Mouse (Mus musculus): ENCODE results near the gene Rhbdl1. TPM values are rescaled to one million over a fixed set of nuclear protein-coding genes. Genes with fewer than 3 reads are reported as not detected.
"Not testable (repeated sequence)": the region's sequence is repeated elsewhere in the genome, so short reads cannot be mapped to it uniquely, and the experiment has no call there.

Rhbdl1 gene
- polyA plus RNA-seq, 1 experiment from 2014 or later: 0.48 TPM

DNA sequence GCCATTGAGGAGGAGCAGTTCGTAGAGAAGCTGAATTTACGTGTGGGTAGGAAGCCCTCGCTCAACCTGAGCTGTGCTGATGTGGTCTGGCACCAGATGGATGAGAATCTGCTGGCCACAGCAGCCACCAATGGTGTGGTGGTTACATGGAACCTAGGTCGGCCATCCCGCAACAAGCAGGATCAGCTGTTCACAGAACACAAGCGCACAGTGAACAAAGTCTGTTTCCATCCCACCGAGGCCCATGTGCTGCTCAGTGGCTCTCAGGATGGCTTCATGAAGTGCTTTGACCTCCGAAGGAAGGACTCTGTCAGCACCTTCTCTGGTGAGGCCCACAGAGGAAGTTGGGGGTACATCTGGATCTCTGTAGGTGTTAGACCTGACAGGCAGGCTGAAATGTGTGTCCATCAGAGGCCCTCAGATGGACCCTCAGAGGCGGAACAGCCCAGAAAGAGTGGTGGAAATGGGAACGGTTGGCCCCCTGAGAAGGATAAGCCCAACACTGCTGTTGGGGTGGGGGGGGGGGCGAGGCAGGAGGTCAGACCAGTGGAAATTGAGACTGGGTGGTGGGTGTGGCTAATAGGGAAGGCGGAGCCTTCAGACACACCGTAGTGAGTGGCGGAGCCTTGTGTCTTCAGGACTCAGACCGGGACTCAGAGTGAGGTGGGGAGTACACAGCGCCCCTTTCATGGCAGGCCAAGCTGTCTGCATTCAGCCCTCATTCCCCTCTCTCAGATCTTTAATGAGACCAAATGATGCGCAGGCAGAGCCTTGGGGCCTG is 12.5 kb downstream of the Rhbdl1 start:
- Histone ChIP-seq H3K9ac (peak overlapping the region; percentile 74), H3K27me3 (peaks cover 32% of the 10 kb centered on the region), H3K4me1 (replicated peaks) (peaks cover 44% of the 10 kb centered on the region), H3K4me2 (peak overlapping the region; percentile 75), H3K9me3 (replicated peaks) (no peaks in the 10 kb centered on the region), H3K27ac (replicated peaks) (0 out of 2 replicates have a peak overlapping the region, but pooled peaks have one; percentile 82), H3K36me3 (replicated peaks) (peaks cover 30% of the 10 kb centered on the region), H3K4me3 (replicated peaks) (peak overlapping the region; percentile 79)
- ATAC-seq (ENCODE audit: insufficient read depth): no peak
- WGBS (ENCODE audit: insufficient replicate concordance): 56% methylated on average over 16 of the region's 17 CpGs

DNA sequence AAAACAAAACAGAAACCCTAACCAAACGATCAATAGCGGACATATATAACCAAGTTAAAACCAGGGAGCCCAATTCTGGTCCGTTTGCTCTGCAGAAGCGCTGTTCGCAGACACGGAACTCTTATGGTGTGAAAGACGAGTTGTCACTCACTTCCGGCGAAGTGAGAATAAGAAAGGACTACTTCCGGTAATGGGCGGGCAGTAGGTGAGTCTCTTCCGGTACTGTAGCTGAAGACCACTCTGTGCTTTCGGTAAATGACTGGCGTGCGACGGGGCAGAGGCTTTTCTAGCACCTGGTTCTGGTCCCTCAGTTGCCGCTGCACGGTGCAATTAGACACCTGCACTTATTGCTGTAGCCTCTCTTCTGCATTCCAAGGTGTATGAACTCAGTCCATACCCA is 13.6 kb downstream of the Rhbdl1 start, which contains the start of gene Wdr24:
Gene Wdr24 (plus strand): TSS at position 176 of the 400 bp plus-strand sequence.
- H3K4me2 ChIP-seq: peak within 1 kb of the TSS; percentile 75
- H3K4me3 ChIP-seq (replicated peaks): peak within 1 kb of the TSS; percentile 79
- WGBS (ENCODE audit: insufficient replicate concordance): under 1% methylated on average over 18 of the region's 18 CpGs
- no peaks in the 10 kb centered on the region for H3K9me3 ChIP-seq (replicated peaks)
- peak within 1 kb of the TSS; percentile 82 for H3K27ac ChIP-seq (replicated peaks)
- H3K4me1 ChIP-seq (replicated peaks): peaks cover 39% of the 10 kb centered on the region
- peak within 1 kb of the TSS; percentile 74 for H3K9ac ChIP-seq
- H3K36me3 ChIP-seq (replicated peaks): peaks cover 28% of the 10 kb centered on the region
- ATAC-seq (ENCODE audit: insufficient read depth): peak; percentile 56; the same call in 1 of the 2 replicates
- peaks cover 43% of the 10 kb centered on the region for H3K27me3 ChIP-seq

DNA sequence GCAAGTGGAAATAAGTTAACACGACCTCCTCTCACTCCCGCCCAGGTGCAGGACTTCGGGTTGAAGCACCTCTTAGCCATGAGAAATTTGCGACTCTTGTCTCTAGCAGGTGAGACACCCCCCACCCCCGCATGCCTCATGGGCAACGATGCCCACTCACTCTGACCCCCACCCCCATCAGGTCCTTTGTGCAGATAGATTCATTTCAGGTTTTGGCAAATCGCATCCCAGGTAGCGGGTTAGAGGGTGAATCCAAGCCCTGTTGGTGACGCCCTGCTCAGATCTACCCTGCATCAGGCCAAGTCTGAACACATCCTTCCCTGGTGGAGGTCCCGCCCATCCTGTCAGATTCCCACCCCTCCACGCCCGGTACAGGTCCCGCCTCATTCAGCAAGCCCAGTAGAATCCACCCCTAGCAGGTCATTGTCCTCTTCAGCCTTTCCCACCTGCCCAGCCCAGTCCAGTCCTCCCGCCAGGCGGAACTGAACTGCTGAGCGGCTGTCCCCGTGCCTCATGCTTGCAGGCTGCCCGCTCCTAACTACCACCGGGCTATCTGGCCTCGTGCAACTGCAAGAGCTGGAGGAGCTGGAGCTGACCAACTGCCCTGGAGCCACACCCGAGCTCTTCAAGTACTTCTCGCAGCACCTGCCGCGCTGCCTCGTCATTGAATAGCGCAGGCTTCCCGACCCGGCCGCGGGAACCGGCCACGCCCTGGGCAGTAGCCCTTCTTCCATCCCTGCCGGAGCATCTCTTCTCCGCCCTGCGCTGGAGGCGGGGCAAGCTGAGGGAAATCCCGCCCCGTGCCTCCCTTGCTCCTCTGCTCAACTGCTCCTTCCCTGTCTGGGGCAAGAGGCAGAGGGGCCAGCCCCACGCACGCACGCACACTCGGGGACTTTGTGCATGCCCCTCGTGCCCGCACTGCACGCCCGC is 18.0 kb downstream of the Rhbdl1 start:
- H3K27ac ChIP-seq (replicated peaks): no peak overlapping the region
- peaks cover 19% of the 10 kb centered on the region for H3K4me1 ChIP-seq (replicated peaks)
- H3K4me2 ChIP-seq: peak overlapping the region; percentile 39
- H3K4me3 ChIP-seq (replicated peaks): peak overlapping the region; percentile 17
- peaks cover 83% of the 10 kb centered on the region for H3K27me3 ChIP-seq
- H3K9ac ChIP-seq: no peak overlapping the region
- WGBS (ENCODE audit: insufficient replicate concordance): 6% methylated on average over 46 of the region's 46 CpGs
- ATAC-seq (ENCODE audit: insufficient read depth): peak; percentile 48; the same call in 1 of the 2 replicates
- no peaks in the 10 kb centered on the region for H3K36me3 ChIP-seq (replicated peaks)
- H3K9me3 ChIP-seq (replicated peaks): no peaks in the 10 kb centered on the region

DNA sequence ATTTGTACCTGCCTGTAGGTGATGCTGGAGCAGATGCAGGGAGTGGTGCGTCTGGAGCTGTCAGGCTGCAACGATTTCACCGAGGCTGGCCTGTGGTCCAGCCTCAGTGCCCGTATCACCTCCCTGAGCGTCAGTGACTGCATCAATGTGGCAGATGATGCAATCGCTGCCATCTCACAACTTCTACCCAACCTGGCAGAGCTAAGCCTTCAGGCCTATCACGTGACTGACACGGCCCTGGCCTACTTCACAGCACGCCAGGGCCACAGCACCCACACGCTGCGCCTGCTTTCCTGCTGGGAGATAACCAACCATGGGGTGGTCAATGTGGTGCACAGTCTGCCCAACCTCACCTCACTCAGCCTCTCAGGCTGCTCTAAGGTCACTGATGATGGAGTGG is 19.4 kb downstream of the Rhbdl1 start:
- Histone ChIP-seq H3K36me3 (replicated peaks) (no peaks in the 10 kb centered on the region), H3K9me3 (replicated peaks) (no peaks in the 10 kb centered on the region), H3K27me3 (peaks cover 94% of the 10 kb centered on the region), H3K4me1 (replicated peaks) (peaks cover 10% of the 10 kb centered on the region), H3K4me3 (replicated peaks) (no peak overlapping the region), H3K4me2 (no peak overlapping the region), H3K9ac (no peak overlapping the region), H3K27ac (replicated peaks) (no peak overlapping the region)
- no peak for ATAC-seq (ENCODE audit: insufficient read depth)
- WGBS (ENCODE audit: insufficient replicate concordance): 59% methylated on average over 11 of the region's 11 CpGs

DNA sequence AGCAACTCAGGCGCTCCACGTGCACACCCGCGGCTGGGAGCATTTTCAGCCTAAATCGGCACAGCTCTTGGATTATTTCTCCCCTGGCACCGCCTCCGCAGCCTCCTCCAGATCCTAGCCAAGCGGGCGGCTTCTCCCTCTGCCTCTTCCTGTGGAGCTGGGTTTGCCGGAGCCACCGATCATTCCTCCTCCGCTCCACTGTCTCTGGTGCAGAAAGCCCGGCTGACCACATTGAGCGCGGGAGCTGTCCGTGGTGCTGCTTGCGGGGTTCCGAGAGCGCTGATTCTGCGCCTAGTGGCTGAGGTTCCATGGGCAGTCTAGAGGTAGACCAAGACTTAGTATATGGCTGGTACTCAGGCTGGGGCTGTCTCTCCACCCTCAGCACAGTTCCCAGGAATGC is 23.6 kb downstream of the Rhbdl1 start:
- no peak overlapping the region for H3K27ac ChIP-seq (replicated peaks)
- H3K9me3 ChIP-seq (replicated peaks): no peaks in the 10 kb centered on the region
- peaks cover 96% of the 10 kb centered on the region for H3K27me3 ChIP-seq
- H3K9ac ChIP-seq: no peak overlapping the region
- 3% methylated on average over 20 of the region's 20 CpGs for WGBS (ENCODE audit: insufficient replicate concordance)
- H3K36me3 ChIP-seq (replicated peaks): no peaks in the 10 kb centered on the region
- H3K4me3 ChIP-seq (replicated peaks): no peak overlapping the region
- peaks cover 12% of the 10 kb centered on the region for H3K4me1 ChIP-seq (replicated peaks)
- H3K4me2 ChIP-seq: no peak overlapping the region
- no peak for ATAC-seq (ENCODE audit: insufficient read depth)

DNA sequence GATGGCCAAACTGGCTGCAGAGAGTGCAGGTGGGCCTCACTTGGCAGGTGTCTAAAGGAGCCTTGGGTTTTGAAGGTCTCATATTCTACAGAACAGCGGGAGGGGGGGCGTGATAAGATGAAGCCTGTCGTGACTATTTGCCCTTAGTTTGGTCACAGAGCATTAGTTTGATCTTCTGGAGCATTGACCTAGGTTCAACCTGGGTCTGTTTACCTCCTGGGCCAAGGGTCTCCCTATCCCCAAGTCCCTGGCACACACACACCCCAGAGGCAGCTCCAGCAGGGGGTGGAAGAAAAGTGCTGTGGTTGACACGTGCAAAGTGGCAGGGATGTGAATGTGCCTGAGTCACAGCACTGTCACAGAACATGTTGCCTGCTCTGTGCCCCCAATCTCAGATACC is 26.2 kb downstream of the Rhbdl1 start:
- H3K4me3 ChIP-seq (replicated peaks): no peak overlapping the region
- H3K9me3 ChIP-seq (replicated peaks): no peaks in the 10 kb centered on the region
- no peak overlapping the region for H3K9ac ChIP-seq
- no peak overlapping the region for H3K4me2 ChIP-seq
- peaks cover 12% of the 10 kb centered on the region for H3K4me1 ChIP-seq (replicated peaks)
- ATAC-seq (ENCODE audit: insufficient read depth): no peak
- no peaks in the 10 kb centered on the region for H3K36me3 ChIP-seq (replicated peaks)
- H3K27ac ChIP-seq (replicated peaks): no peak overlapping the region
- peaks cover 95% of the 10 kb centered on the region for H3K27me3 ChIP-seq
- 45% methylated on average over 4 of the region's 4 CpGs for WGBS (ENCODE audit: insufficient replicate concordance)

DNA sequence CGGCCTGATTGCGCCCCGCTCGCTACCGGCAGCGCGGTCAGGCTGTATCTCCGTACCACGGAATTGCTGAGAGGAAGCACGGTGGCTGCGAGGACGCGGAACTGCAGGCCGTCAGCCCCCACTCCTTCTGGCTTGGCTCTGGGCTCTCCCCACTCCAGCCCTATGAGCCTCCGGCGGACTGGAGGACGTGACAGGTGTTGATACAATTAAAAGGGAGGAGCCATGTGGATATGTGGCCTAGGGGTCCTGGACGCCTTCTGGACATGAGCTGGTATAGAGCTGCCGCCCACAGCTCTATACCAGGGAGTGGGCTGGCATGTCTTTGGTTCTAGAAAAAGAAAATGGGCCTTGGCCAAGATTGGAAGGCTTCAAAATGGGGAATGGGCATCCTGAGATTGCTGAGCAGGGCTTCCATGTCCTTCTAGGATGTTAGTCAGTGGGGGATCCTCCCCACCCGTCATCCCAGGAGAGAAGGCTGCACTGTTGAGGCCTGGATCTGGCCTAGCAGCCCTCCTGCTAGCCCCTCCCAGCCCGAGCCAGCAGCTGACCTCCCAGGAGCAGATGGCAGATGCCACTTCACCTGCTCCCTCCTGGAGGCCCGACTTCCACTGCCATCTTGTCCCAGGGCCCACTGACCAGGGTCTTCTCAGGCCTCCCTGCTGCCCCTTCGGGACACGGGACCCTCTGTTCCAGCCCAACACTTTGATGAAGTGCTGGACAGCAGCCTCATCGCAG is 27.3 kb downstream of the Rhbdl1 start:
- peak overlapping the region; percentile 52 for H3K4me3 ChIP-seq (replicated peaks)
- no peak overlapping the region for H3K27ac ChIP-seq (replicated peaks)
- H3K27me3 ChIP-seq: peaks cover 93% of the 10 kb centered on the region
- H3K4me2 ChIP-seq: peak overlapping the region; percentile 69
- no peaks in the 10 kb centered on the region for H3K36me3 ChIP-seq (replicated peaks)
- H3K9ac ChIP-seq: no peak overlapping the region
- 0 out of 2 replicates have a peak, but pooled peaks have one; percentile 15 for ATAC-seq (ENCODE audit: insufficient read depth)
- WGBS (ENCODE audit: insufficient replicate concordance): 8% methylated on average over 24 of the region's 25 CpGs
- H3K4me1 ChIP-seq (replicated peaks): peaks cover 12% of the 10 kb centered on the region
- H3K9me3 ChIP-seq (replicated peaks): no peaks in the 10 kb centered on the region

DNA sequence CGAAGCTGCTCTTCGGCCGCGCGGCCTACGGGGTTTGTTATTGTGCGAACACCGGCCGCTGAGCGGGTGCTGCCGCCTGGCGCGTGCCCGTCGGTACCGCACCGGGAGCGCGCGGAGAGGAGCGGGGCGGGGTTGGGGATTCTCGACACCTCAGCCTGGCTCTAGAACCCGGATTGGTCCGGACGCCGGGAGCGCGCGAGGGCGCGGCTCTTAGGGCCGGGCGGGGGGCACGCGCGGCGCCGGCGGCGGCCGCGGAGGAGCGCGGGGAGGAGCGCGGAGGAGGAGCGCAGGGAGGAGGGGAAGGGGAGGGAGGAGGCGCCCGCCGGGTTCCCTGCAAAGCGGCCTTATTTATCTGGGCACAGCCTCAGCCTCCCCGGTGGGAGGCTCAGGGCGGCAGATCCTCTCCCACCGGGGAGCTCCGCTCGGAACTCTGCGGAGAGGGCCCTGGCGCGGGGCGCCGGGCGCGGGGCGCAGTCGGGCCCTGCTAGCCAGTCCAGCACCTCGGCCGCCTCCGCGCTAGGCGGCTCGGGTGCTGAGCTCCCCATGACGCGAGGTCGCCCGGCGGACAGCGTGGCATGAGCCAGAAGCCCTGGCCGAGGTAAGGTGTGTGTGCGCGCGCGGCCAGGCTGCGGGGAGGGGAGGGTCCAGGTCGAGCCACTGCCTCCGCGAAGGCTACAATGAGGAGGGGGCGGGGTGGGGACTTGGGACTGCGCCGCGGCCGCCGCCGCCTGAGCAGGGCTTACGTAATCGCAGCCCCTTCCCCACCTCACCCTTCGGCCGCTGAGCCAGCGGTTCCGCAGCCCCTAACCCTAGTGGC is 28.1 kb downstream of the Rhbdl1 start, which contains the start of gene Fbxl16:
Gene Fbxl16 (plus strand): TSS at position 297 of the 817 bp plus-strand sequence.
- no peaks in the 10 kb centered on the region for H3K36me3 ChIP-seq (replicated peaks)
- H3K27ac ChIP-seq (replicated peaks): no peak within 1 kb of the TSS
- no peaks in the 10 kb centered on the region for H3K9me3 ChIP-seq (replicated peaks)
- H3K4me3 ChIP-seq (replicated peaks): peak within 1 kb of the TSS; percentile 52
- peak within 1 kb of the TSS; percentile 69 for H3K4me2 ChIP-seq
- ATAC-seq (ENCODE audit: insufficient read depth): 0 out of 2 replicates have a peak, but pooled peaks have one; percentile 22
- WGBS (ENCODE audit: insufficient replicate concordance): 1% methylated on average over 98 of the region's 100 CpGs
- H3K27me3 ChIP-seq: peaks cover 91% of the 10 kb centered on the region
- no peak within 1 kb of the TSS for H3K9ac ChIP-seq
- H3K4me1 ChIP-seq (replicated peaks): peaks cover 12% of the 10 kb centered on the region

DNA sequence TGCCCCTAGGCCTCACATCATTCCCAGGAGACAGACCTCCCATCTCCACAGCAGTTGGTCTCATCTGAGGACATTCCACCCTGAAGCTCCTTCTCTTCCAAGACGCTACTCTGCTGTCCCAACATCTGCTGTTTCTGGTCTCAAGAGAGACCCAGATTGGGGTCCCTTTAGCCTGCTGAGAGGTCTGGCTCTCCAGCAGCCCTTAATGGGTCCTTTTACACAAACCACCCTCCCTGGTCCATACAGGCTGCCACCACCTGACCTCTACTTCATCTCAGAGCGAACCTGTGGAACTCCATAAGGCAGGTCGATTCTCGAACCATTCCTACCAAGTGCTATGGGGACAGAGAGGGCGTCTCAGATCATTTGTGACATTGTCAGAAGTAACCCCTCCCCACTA is 29.1 kb downstream of the Rhbdl1 start:
- no peak overlapping the region for H3K4me2 ChIP-seq
- H3K4me1 ChIP-seq (replicated peaks): peaks cover 12% of the 10 kb centered on the region
- H3K27ac ChIP-seq (replicated peaks): no peak overlapping the region
- H3K9me3 ChIP-seq (replicated peaks): no peaks in the 10 kb centered on the region
- no peak overlapping the region for H3K9ac ChIP-seq
- WGBS (ENCODE audit: insufficient replicate concordance): 34% methylated on average over 5 of the region's 5 CpGs
- H3K4me3 ChIP-seq (replicated peaks): no peak overlapping the region
- peaks cover 92% of the 10 kb centered on the region for H3K27me3 ChIP-seq
- no peaks in the 10 kb centered on the region for H3K36me3 ChIP-seq (replicated peaks)
- no peak for ATAC-seq (ENCODE audit: insufficient read depth)

DNA sequence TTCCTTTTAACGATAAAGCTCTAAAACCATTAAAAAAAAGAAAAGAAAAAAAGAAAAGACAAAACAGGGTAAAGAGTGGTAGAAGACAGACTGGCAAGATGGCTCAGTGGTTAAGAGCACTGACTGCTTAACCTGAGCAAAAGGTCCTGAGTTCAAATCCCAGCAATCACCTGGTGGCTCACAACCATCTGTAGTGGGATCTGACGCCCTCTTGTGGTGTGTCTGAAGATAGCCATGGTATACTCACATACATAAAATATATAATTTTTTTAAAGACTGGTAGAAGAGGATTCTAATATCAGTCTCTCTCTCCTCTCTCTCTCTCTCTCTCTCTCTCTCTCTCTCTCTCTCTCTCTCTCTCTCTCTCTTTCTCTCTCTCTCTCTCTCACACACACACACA is 29.6 kb downstream of the Rhbdl1 start:
- H3K4me3 ChIP-seq (replicated peaks); H3K27ac ChIP-seq (replicated peaks); H3K4me2 ChIP-seq; H3K9ac ChIP-seq; H3K9me3 ChIP-seq (replicated peaks); ATAC-seq (ENCODE audit: insufficient read depth); H3K36me3 ChIP-seq (replicated peaks): not testable (repeated sequence)
- peaks cover 92% of the 10 kb centered on the region for H3K27me3 ChIP-seq
- H3K4me1 ChIP-seq (replicated peaks): peaks cover 12% of the 10 kb centered on the region
- WGBS (ENCODE audit: insufficient replicate concordance): 26% methylated on average over 2 of the region's 2 CpGs

All from liver, embryonic 15.5 days (tissue).